Mouse (Mus musculus) stomach, embryonic 16.5 days (tissue): Measurements from ENCODE around the gene Misp. TPM values are rescaled to one million over a fixed set of nuclear protein-coding genes. Genes with fewer than 3 reads are reported as not detected.

Experiments used
- ATAC-seq: fragments of 200-750 bp; cut with Nextera tagmentation; 2 replicates; pipeline ENCODE4 v1.8.0; 2017; ENCODE audit warnings: moderate number of reproducible peaks, moderate TSS enrichment; ENCODE audit not compliant: insufficient read depth, low FRiP score
- H3K27ac ChIP-seq: fragments of 300-500 bp; sonication (generic); 2 replicates; pipeline ENCODE4 v1.5.1; 2014; ENCODE audit warnings: low read length
- H3K27me3 ChIP-seq: fragments of 300-500 bp; sonication (generic); 2 replicates; pipeline ENCODE4 v1.6.1; 2014; ENCODE audit warnings: low read length, control low read depth, mixed read lengths; ENCODE audit not compliant: control insufficient read depth, insufficient read depth
- H3K36me3 ChIP-seq: fragments of 300-500 bp; sonication (generic); 2 replicates; pipeline ENCODE4 v1.6.1; 2014; ENCODE audit warnings: low read length; ENCODE audit not compliant: control insufficient read depth, insufficient read depth
- H3K4me1 ChIP-seq: fragments of 300-500 bp; sonication (generic); 2 replicates; pipeline ENCODE4 v1.6.1; 2014; ENCODE audit warnings: low read length, control low read depth, mixed read lengths; ENCODE audit not compliant: control insufficient read depth, insufficient read depth
- H3K4me2 ChIP-seq: fragments of 300-500 bp; sonication (generic); 2 replicates; pipeline ENCODE4 v1.6.1; 2014; ENCODE audit warnings: low read depth, low read length, mixed read lengths
- H3K4me3 ChIP-seq: fragments of 300-500 bp; sonication (generic); replicated peaks from 2 replicates; pipeline ENCODE4 v1.5.1; 2014; ENCODE audit warnings: mild to moderate bottlenecking, low read length
- H3K9ac ChIP-seq: fragments of 300-500 bp; sonication (generic); 2 replicates; pipeline ENCODE4 v1.6.1; 2014; ENCODE audit warnings: low read length
- H3K9me3 ChIP-seq: fragments of 300-500 bp; sonication (generic); replicated peaks from 2 replicates; pipeline ENCODE4 v1.6.1; 2016; ENCODE audit warnings: low read length, control low read depth; ENCODE audit not compliant: control insufficient read depth
- WGBS: fragments of 180-500 bp; shearing (Covaris S2); extraction: QIAGEN DNeasy Blood & Tissue Kit; methylation state at CpG from one replicate; pipeline ENCODE4 v1.1.7; 2014; 5-methylcytosine and 5-hydroxymethylcytosine counted together
- polyA plus RNA-seq: library from polyadenylated mRNA; unstranded; fragments of >200 nt; fragmentation: Nextera tagmentation; extraction: Ambion mirVana; gene quantifications from 2 replicates; pipeline ENCODE4 v1.2.1, GENCODE M21; 2015

The Misp gene
- polyA plus RNA-seq, 1 experiment from 2014 or later = 50.6 TPM

DNA sequence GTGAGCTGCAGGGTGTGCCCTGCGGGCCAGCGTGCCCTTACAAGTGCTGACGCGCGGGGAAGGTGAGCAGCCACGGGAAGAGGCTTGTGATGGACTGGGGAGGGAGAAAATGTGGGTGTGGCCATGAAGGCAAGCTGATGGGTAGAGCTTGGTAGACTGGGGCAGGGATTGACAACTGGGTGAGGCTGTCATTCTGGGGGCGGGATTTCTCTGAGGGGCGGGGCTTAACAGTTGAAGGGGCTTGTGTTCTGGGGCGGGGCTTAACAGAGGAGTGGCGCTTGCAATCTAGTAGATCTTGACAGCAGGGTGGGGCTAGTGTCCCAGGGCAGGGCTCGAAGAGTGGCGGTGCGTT lies 40.1 kb upstream of the Misp start:
- Histone ChIP-seq H3K36me3 (no peaks in the 10 kb centered on the region; the same call in 1 of the 2 replicates), H3K9ac (peak overlapping the region; percentile 62), H3K4me1 (peaks cover 36% of the 10 kb centered on the region), H3K9me3 (no peaks in the 10 kb centered on the region), H3K27me3 (no peaks in the 10 kb centered on the region), H3K4me2 (peak overlapping the region; percentile 84), H3K4me3 (peak overlapping the region; percentile 54), H3K27ac (peak overlapping the region; percentile 66)
- ATAC-seq = no peak
- 2% methylated on average over 13 of the region's 13 CpGs for WGBS

DNA sequence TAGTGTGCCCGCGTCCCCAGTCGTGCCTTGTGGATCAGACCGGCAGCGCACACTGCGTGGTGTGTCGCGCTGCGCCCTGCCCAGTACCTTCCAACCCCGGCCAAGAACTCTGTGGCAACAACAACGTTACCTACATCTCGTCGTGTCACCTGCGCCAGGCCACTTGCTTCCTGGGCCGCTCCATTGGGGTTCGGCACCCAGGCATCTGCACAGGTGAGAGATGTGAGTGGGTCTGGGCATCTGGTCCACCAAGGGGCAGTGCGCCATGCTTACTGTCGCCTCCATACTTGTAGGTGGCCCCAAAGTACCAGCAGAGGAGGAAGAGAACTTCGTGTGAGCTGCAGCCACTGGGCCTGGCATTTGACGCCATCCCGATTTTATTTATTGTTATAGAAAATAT lies 39.6 kb upstream of the Misp start:
- no peak for ATAC-seq
- H3K27me3 ChIP-seq = no peaks in the 10 kb centered on the region
- peak overlapping the region; percentile 44 for H3K9ac ChIP-seq
- H3K9me3 ChIP-seq = no peaks in the 10 kb centered on the region
- 29% methylated on average over 21 of the region's 21 CpGs for WGBS
- peaks cover 36% of the 10 kb centered on the region for H3K4me1 ChIP-seq
- peak overlapping the region; percentile 84 for H3K4me2 ChIP-seq
- H3K27ac ChIP-seq = peak overlapping the region; percentile 66
- peak overlapping the region; percentile 54 for H3K4me3 ChIP-seq
- no peaks in the 10 kb centered on the region; the same call in 1 of the 2 replicates for H3K36me3 ChIP-seq

DNA sequence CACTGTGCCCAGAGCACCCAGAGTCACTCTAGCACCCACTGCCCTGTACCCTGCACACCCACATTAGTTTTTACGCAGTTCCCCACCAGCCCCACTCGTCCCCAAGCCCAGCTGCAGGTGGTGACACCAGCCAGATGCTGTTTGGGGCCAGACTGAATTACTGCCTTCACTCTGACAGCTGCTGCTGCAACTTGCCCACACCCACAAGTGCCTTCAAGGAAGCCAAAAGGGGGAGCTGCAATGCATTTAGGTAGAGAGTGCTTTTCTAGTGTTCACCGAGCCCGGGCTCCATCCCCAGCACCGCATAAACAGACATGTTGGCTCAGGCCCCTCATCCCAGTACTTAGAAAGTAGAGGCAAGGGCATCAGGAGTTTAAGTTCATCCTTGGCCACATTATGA lies 38.8 kb upstream of the Misp start:
- WGBS = 62% methylated on average over 5 of the region's 5 CpGs

DNA sequence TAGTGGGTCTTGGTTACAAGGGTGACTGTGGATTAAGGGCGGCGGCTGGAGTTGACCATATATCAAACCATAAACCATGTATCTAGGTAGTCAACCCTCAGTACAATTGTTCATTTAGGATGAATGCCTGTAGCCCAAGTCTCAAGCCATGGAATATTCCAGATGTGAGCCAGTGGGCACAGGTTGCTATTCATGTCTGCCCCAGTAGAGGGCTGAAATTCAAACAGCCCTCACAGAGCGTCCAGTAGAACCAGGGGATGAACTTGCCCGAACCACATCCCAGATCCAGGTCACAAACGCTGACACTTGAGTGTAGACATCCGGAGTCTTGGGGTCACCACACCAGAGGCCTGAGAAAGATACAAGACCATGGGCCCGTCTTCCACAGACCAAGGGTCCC lies 37.7 kb upstream of the Misp start:
- WGBS = 64% methylated on average over 7 of the region's 7 CpGs
- Histone ChIP-seq H3K4me2 (no peak overlapping the region), H3K4me1 (peaks cover 23% of the 10 kb centered on the region), H3K9ac (no peak overlapping the region), H3K36me3 (no peaks in the 10 kb centered on the region; the same call in 1 of the 2 replicates), H3K4me3 (no peak overlapping the region), H3K27ac (no peak overlapping the region), H3K27me3 (no peaks in the 10 kb centered on the region), H3K9me3 (no peaks in the 10 kb centered on the region)
- no peak for ATAC-seq

More for the DNA sequence above, 38.8 kb upstream of the Misp start:
- Histone ChIP-seq H3K27ac (no peak overlapping the region), H3K4me1 (peaks cover 34% of the 10 kb centered on the region), H3K27me3 (no peaks in the 10 kb centered on the region), H3K4me3 (no peak overlapping the region), H3K9ac (no peak overlapping the region), H3K4me2 (no peak overlapping the region), H3K9me3 (no peaks in the 10 kb centered on the region), H3K36me3 (no peaks in the 10 kb centered on the region; the same call in 1 of the 2 replicates)
- ATAC-seq = no peak

DNA sequence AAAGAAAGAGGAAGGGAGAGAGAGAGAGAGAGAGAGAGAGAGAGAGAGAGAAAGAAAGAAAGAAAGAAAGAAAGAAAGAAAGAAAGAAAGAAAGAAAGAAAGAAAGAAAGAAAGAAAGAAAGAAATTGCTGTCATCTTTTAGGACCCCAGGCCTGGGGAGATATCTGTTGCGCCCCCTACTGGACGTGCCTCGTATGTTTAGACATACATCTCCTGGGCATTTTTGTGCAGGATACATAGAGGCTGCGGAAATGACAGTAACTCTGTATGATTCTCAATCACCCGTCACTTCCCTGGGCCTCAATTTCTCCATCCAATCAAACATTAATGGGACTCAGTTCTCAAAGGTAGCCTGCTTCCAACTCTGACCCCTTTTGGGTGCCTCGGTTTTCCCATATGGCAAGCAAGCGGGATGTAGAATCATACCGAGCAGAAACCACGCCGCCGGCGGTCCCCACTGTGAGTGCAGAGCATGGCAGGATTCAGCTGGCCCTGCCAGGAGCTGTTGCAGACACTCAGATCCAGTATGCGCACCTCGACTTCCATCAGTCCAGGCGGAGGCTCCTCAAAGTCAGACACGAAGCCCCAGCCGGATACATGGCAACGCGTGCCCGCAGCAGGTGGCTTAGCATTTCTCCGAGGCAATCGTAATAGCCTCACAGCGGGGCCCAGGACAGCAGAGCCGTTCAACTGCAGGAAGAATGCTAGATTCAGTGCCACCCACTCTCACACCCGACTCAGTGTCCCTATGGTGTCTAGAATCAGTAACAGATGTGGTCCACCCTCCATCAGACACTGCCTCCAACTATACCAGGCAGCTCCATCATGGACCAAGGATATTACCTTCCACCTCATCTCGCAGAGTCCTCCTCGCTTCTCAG lies 36.6 kb upstream of the Misp start:
- no peak overlapping the region for H3K9ac ChIP-seq
- ATAC-seq = no peak
- H3K4me3 ChIP-seq = no peak overlapping the region
- H3K36me3 ChIP-seq = no peaks in the 10 kb centered on the region; the same call in 1 of the 2 replicates
- H3K4me2 ChIP-seq = no peak overlapping the region
- no peaks in the 10 kb centered on the region for H3K27me3 ChIP-seq
- no peak overlapping the region for H3K27ac ChIP-seq
- WGBS = 47% methylated on average over 27 of the region's 27 CpGs
- H3K4me1 ChIP-seq = peaks cover 13% of the 10 kb centered on the region
- H3K9me3 ChIP-seq = no peaks in the 10 kb centered on the region

DNA sequence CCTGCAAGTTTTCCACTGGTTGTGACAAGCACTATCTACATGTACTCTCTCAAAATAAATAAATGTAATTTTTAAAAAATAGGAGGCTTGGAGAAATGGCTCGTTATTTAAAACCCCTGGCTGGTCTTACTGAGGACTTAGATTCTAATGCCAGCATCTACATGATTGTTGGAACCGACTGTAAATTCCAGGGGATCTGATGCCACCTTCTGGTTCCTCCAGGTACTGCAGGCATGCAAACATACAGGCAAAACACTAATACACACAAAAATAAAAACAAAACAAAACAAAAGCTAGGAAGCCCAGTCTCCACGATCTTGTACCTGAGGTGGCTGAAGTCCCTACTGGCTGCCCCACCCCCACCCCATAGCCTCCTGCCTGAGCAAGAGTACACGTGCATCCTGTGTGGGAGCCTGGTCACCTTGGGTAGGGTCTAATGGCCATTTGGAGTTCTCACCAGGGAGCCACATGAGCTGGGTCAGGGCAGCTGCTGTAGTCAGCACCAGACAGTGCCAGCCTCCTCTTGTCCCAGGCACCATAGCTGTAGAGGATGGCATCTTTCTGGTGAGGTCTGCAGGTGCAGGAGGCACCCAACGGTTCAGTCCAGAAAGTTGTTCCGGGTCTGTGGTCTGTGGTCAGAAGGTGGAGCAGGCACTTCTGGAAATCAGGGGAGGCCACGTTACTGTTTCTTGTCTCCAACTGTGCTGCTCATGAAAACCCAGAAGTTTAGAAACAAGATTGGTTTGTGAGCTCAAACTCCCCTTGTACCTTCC lies 32.2 kb upstream of the Misp start:
- no peak for ATAC-seq
- H3K4me2 ChIP-seq = no peak overlapping the region

DNA sequence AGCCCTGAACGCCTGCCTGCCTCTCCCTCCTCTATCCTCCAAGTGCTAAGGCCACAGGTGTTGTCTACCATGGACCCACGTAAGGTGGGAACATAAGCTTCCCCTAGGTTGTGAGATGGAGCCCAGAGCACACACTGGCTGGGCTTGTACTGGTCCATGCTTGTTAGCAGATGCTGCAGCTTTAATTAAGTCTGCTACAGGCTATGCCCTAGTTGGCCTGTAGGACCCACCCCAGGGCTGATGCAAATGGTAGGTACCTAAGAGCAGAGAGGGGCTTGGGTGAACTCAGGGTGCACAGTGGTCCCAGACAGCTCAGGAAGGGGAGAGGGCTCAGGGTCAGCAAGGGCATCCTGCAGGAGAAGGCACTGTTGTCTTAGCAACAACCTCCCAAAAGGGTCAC lies 31.2 kb upstream of the Misp start:
- Histone ChIP-seq H3K4me3 (no peak overlapping the region), H3K27ac (no peak overlapping the region), H3K4me2 (no peak overlapping the region), H3K9ac (no peak overlapping the region), H3K36me3 (no peaks in the 10 kb centered on the region), H3K4me1 (peaks cover 7% of the 10 kb centered on the region), H3K9me3 (no peaks in the 10 kb centered on the region), H3K27me3 (no peaks in the 10 kb centered on the region)
- 59% methylated on average over 2 of the region's 2 CpGs for WGBS
- ATAC-seq = no peak

More for the DNA sequence above, 32.2 kb upstream of the Misp start:
- Histone ChIP-seq H3K4me3 (no peak overlapping the region), H3K9ac (no peak overlapping the region), H3K27ac (no peak overlapping the region), H3K36me3 (no peaks in the 10 kb centered on the region), H3K9me3 (no peaks in the 10 kb centered on the region), H3K27me3 (no peaks in the 10 kb centered on the region), H3K4me1 (no peaks in the 10 kb centered on the region)
- WGBS = 34% methylated on average over 7 of the region's 7 CpGs

DNA sequence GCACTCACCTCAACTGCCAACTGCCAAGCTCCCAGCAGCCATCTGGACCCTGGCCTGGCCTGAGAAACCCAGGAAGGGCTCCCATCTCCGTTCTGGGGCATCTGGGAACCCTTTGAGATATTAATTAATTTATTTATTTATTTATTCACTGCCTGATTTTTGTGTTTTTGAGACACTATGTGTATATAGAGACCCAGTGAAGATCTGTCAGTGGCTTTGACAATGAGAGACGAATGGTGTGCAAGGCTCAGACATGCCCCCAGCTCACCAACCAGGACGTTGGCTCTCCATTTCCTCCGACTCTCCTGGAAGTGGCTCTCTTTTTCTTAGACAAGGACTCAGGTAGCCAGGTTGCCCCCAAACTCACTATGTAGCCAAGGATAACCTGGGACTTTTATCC lies 29.9 kb upstream of the Misp start, which contains the start of gene Prss57:
Gene Prss57 (minus strand): TSS at position 101 of the 400 bp plus-strand sequence.
- Histone ChIP-seq H3K36me3 (no peaks in the 10 kb centered on the region), H3K4me1 (peaks cover 13% of the 10 kb centered on the region), H3K9me3 (no peaks in the 10 kb centered on the region), H3K27ac (no peak within 1 kb of the TSS), H3K4me3 (no peak within 1 kb of the TSS), H3K9ac (no peak within 1 kb of the TSS), H3K4me2 (no peak within 1 kb of the TSS), H3K27me3 (no peaks in the 10 kb centered on the region)
- WGBS = 78% methylated on average over 4 of the region's 4 CpGs
- ATAC-seq = no peak
